Comparison of ENCODE assay signal across 8 mouse cellular contexts in genomic region chr6:4003890-4004306, GRCm38 (mm10). TPM values are rescaled to one million over a fixed set of nuclear protein-coding genes. Genes with fewer than 3 reads are reported as not detected.
A peak's percentile ranks its signal among the peaks of the same experiment; 100 is the strongest.
DNase-seq lines count a peak whose midpoint lies in the region; ATAC-seq and TF ChIP-seq lines count a peak whose summit lies in the region.

Gene Gng11, plus strand, starts transcription at chr6:4003904.

- no peaks in the 10 kb centered on the region for H3K4me1 ChIP-seq in cortical plate, adult 2 months (ENCODE audit: control insufficient read depth, insufficient read depth, low read length)
- H3K4me1 ChIP-seq in hindbrain, postnatal 0 days (ENCODE audit: insufficient read depth, low read length), result 0 out of 2 replicates have a peak, but pooled peaks cover 4% of the 10 kb centered on the region

- peak within 1 kb of the TSS; percentile 98 for H3K27ac ChIP-seq in cortical plate, adult 2 months (ENCODE audit: insufficient read depth, low read length)
- peak within 1 kb of the TSS; percentile 67 for H3K27ac ChIP-seq in hindbrain, postnatal 0 days

- H3K9me3 ChIP-seq in hindbrain, postnatal 0 days (ENCODE audit: low read length), result no peaks in the 10 kb centered on the region

- peak within 1 kb of the TSS; percentile 44 for H3K9ac ChIP-seq in hindbrain, postnatal 0 days (replicated peaks; ENCODE audit: low read length)

- DNase-seq in adrenal gland, adult 2 months, result peak; percentile 76
- peak; percentile 87 for DNase-seq in gastrocnemius, postnatal 14 days
- peak; percentile 41 for DNase-seq in hindbrain, postnatal 0 days (ENCODE audit: low spot score)
- peak; percentile 5 to 6 for DNase-seq in left cerebral cortex, adult 8-10 months (ENCODE audit: low spot score in 2 of 2)
- peak; percentile 81 to 90 for DNase-seq in lung, postnatal 4 days
- DNase-seq in right cerebral cortex, postnatal 10 days (ENCODE audit: low spot score in 2 of 2), result peak; percentile 29 to 38

- H3K36me3 ChIP-seq in hindbrain, postnatal 0 days (ENCODE audit: insufficient read depth, low read length), result no peaks in the 10 kb centered on the region

- H3K27me3 ChIP-seq in hindbrain, postnatal 0 days (ENCODE audit: insufficient read depth, low read length), result no peaks in the 10 kb centered on the region

- TF ChIP-seq CTCF in cortical plate, adult 2 months (IDR thresholded peaks at IDR 0.05; ENCODE audit: extremely low read depth, insufficient read depth, low read length), result no peak
- TF ChIP-seq CTCF in hindbrain, postnatal 0 days (IDR thresholded peaks at IDR 0.05; ENCODE audit: low read depth), result no peak

- peak within 1 kb of the TSS; percentile 33 for H3K4me3 ChIP-seq in cortical plate, adult 2 months (ENCODE audit: insufficient read depth, low read length)
- peak within 1 kb of the TSS; percentile 39 for H3K4me3 ChIP-seq in hindbrain, postnatal 0 days (ENCODE audit: low read length)

- no peak for TF ChIP-seq POLR2A in cortical plate, adult 2 months (IDR thresholded peaks at IDR 0.05; ENCODE audit: extremely low read depth, insufficient read depth, low read length)

- peak; percentile 80 for ATAC-seq in hindbrain, postnatal 0 days
- no peak for ATAC-seq in monocyte, adult 5-6 weeks (replicated peaks; ENCODE audit: insufficient number of reproducible peaks, low FRiP score, low TSS enrichment, poor library complexity, severe bottlenecking)

- H3K4me2 ChIP-seq in hindbrain, postnatal 0 days (ENCODE audit: low read depth, low read length), result peak within 1 kb of the TSS; percentile 57

- intact Hi-C loops in gastrocnemius, postnatal 14 days (cut with DNase I; ENCODE audit: low total_unique reads), result no loop called here

- 3% methylated on average over 19 of the region's 19 CpGs for WGBS in hindbrain, postnatal 0 days

RNA-seq across cellular contexts. Expression of gene Gng11, which starts in this region (rescaled TPM):
- total RNA-seq in adrenal gland, adult 2 months (2021), result 10 to 100 TPM; 20.4 to 37.6 TPM
- 8.8 and 11.8 TPM in 2 replicates for polyA plus RNA-seq in adrenal gland, adult 2 months (2012; rRNA removed)
- polyA plus RNA-seq in cortical plate, adult 2 months (2012; rRNA removed), result 15.5 and 19.0 TPM in 2 replicates
- 10 to 100 TPM; 42.8 to 48.3 TPM for total RNA-seq in gastrocnemius, postnatal 14 days (2021)
- total RNA-seq in hindbrain, postnatal 0 days (2014; rRNA removed), result 7.9 and 11.4 TPM in 2 replicates
- 31.0 and 33.7 TPM in 2 replicates for polyA plus RNA-seq in hindbrain, postnatal 0 days (2015; fragmentation: Nextera tagmentation; extraction: Ambion mirVana)
- 10 to 100 TPM; 11.1 to 16.1 (median 13.0) TPM for total RNA-seq in left cerebral cortex, adult 8-10 months (2022)
- 2.9 to 80.3 TPM (median 5.3 TPM) in 3 replicates for total RNA-seq in monocyte, adult 5-6 weeks (2017)

Comparison
In these comparisons a context has a peak if more than half of its experiments do, and no peak if none do; other contexts are left out.
1. DNase-seq: peak in every context shown above with its lines; median percentile 87 in gastrocnemius, postnatal 14 days; 86 in lung, postnatal 4 days; 76 in adrenal gland, adult 2 months; 41 in hindbrain, postnatal 0 days; 34 in right cerebral cortex, postnatal 10 days; 6 in left cerebral cortex, adult 8-10 months.